ENCODE assay signal across 12 mouse cellular contexts in the genomic region with DNA sequence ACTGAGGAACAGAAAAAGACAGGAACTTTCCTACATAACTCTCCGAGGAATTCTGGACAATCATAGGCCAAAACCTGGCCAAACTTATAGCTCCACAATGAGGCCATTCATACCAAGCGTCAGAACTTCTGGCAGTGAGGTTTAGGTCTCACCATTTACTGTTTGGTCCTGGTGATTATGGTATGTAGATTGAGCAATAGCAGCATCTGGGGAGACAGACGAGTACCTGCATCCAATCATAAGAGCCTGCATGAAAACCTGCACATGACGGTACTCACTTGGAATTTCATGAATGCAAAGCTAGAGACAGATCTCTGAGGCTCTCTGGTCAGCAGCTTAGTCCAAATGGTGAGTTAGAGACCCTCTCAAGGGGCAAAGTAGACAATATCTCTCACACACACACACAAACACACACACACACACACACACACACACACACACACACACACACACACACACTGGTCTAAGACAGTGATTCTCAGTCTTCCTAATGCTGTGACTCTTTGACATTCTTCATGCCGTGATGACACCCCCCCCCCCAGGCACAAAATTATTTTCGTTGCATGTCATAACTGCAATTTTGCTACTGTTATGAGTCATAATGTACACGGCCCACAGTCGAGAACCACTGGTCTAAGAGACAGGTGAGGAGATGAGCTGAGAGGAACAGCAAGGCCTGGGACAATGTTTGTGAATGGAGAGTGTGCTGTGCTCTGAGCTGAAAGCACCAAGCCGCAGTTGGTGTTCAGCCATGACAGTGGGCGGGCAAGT.
"Had no signal": no experiment of that assay in that cellular context is flagged by ENCODE, and none has a peak within 500 bp of the region (broad histone marks: within the 10 kb centered on the region; RNA-seq: fewer than 3 reads in every experiment).

No protein-coding gene starts in this region.

- H3K36me3 ChIP-seq: limb, embryonic 15.5 days; liver, embryonic 12.5 days; midbrain, embryonic 12.5 days had no signal

- H3K4me2 ChIP-seq: limb, embryonic 15.5 days; liver, embryonic 12.5 days; midbrain, embryonic 12.5 days had no signal

- H3K27me3 ChIP-seq: limb, embryonic 15.5 days; liver, embryonic 12.5 days; midbrain, embryonic 12.5 days had no signal

- H3K4me3 ChIP-seq: layer of hippocampus, adult 2 months; limb, embryonic 15.5 days; liver, embryonic 12.5 days; midbrain, embryonic 12.5 days had no signal

- H3K9ac ChIP-seq: limb, embryonic 15.5 days; liver, embryonic 12.5 days; midbrain, embryonic 12.5 days had no signal

- H3K4me1 ChIP-seq: limb, embryonic 15.5 days; liver, embryonic 12.5 days had no signal

- DNase-seq: kidney, adult 11 months; kidney, adult 9 months; kidney, postnatal 10 days; kidney, postnatal 4 days; left cerebral cortex, postnatal 4 days; right cerebral cortex, adult 18-20 months; right cerebral cortex, postnatal 25 days; thymus, postnatal 36 days had no signal

- ATAC-seq: liver, embryonic 12.5 days had no signal

- H3K9me3 ChIP-seq: limb, embryonic 15.5 days; liver, embryonic 12.5 days; midbrain, embryonic 12.5 days had no signal

- H3K27ac ChIP-seq: layer of hippocampus, adult 2 months; limb, embryonic 15.5 days; liver, embryonic 12.5 days; midbrain, embryonic 12.5 days had no signal
